In genomic region chr10:24711071-24711470, GRCm38 (mm10) we compare ENCODE assay signal across 7 mouse cellular contexts. TPM values are rescaled to one million over a fixed set of nuclear protein-coding genes. Genes with fewer than 3 reads are reported as not detected.
A peak's percentile ranks its signal among the peaks of the same experiment; 100 is the strongest.
DNase-seq lines count a peak whose midpoint lies in the region; ATAC-seq lines count a peak whose summit lies in the region.

No protein-coding gene starts in this region.

- peak overlapping the region; percentile 64 for H3K4me3 ChIP-seq in forebrain, embryonic 15.5 days
- peak overlapping the region; percentile 57 for H3K4me3 ChIP-seq in neural tube, embryonic 11.5 days (ENCODE audit: low read depth, low read length)

- peak; percentile 9 for ATAC-seq in CD4-positive, CD25-positive, alpha-beta regulatory T cell, adult 4 months
- peak; percentile 6; the same call in 1 of the 2 replicates for ATAC-seq in forebrain, embryonic 15.5 days (replicated peaks)
- ATAC-seq in neural tube, embryonic 11.5 days (ENCODE audit: insufficient read depth, low FRiP score, low TSS enrichment) = no peak

- intact Hi-C loops in left cerebral cortex, postnatal 4 days (cut with DNase I) = loop anchor here (10.0 kb wide), 1 partner anchor 76 kb away; no protein-coding TSS in a partner anchor

- H3K9me3 ChIP-seq in forebrain, embryonic 15.5 days = no peaks in the 10 kb centered on the region
- H3K9me3 ChIP-seq in neural tube, embryonic 11.5 days (ENCODE audit: control insufficient read depth, low read length) = no peaks in the 10 kb centered on the region

- peak overlapping the region; percentile 61; the same call in 1 of the 2 replicates for H3K9ac ChIP-seq in forebrain, embryonic 15.5 days (replicated peaks)
- no peak overlapping the region for H3K9ac ChIP-seq in neural tube, embryonic 11.5 days (ENCODE audit: low read length)

- H3K36me3 ChIP-seq in forebrain, embryonic 15.5 days = no peaks in the 10 kb centered on the region
- no peaks in the 10 kb centered on the region for H3K36me3 ChIP-seq in neural tube, embryonic 11.5 days (ENCODE audit: control insufficient read depth, insufficient read depth, low read length)

- peak overlapping the region; percentile 100 for H3K4me2 ChIP-seq in forebrain, embryonic 15.5 days (replicated peaks)
- H3K4me2 ChIP-seq in neural tube, embryonic 11.5 days (ENCODE audit: low read depth) = peak overlapping the region; percentile 90

- peaks cover 8% of the 10 kb centered on the region; the same call in 1 of the 2 replicates for H3K27me3 ChIP-seq in forebrain, embryonic 15.5 days
- H3K27me3 ChIP-seq in neural tube, embryonic 11.5 days (ENCODE audit: control insufficient read depth, insufficient read depth, low read length) = 0 out of 2 replicates have a peak, but pooled peaks cover 3% of the 10 kb centered on the region

- H3K4me1 ChIP-seq in forebrain, embryonic 15.5 days = peaks cover 15% of the 10 kb centered on the region
- H3K4me1 ChIP-seq in neural tube, embryonic 11.5 days (ENCODE audit: control insufficient read depth, insufficient read depth, low read length) = no peaks in the 10 kb centered on the region

- H3K27ac ChIP-seq in forebrain, embryonic 15.5 days (replicated peaks) = no peak overlapping the region
- no peak overlapping the region for H3K27ac ChIP-seq in neural tube, embryonic 11.5 days (ENCODE audit: low read depth, low read length)

- DNase-seq in A20 (ENCODE audit: low read depth, low spot score) = peak; percentile 74
- DNase-seq in kidney, postnatal 4 days = peak; percentile 16 to 34
- peak; percentile 34 for DNase-seq in neural tube, embryonic 11.5 days (ENCODE audit: low spot score)
- DNase-seq in left cerebral cortex, postnatal 4 days = no peak
- DNase-seq in c-Kit-positive CD71-positive TER-119-positive erythroid progenitor cells, embryonic 14.5 days (ENCODE audit: low spot score) = no peak

- 21% methylated on average over 10 of the region's 10 CpGs for WGBS in forebrain, embryonic 15.5 days
- 19% methylated on average over 10 of the region's 10 CpGs for WGBS in neural tube, embryonic 11.5 days

RNA-seq across cellular contexts. Expression of gene Enpp1, which starts 0.9 kb away (rescaled TPM):
- polyA plus RNA-seq in CD4-positive, CD25-positive, alpha-beta regulatory T cell, adult 4 months (2017; shearing (Covaris generic)) = 10 to 100 TPM in 1 of 2 experiments, 1 to 10 TPM in 1; 9.4 to 11.0 TPM
- 0.91 and 1.8 TPM in 2 replicates for polyA plus RNA-seq in forebrain, embryonic 15.5 days (2015; fragmentation: Nextera tagmentation; extraction: Ambion mirVana)
- polyA plus RNA-seq in neural tube, embryonic 11.5 days (2014; fragmentation: Nextera tagmentation; extraction: Ambion mirVana) = 0.54 and 0.65 TPM in 2 replicates
- 1 to 10 TPM; 4.2 to 4.8 TPM for total RNA-seq in left cerebral cortex, postnatal 4 days (2021)

Comparison
In these comparisons a context has a peak if more than half of its experiments do, and no peak if none do; other contexts are left out.
1. DNase-seq: peak in A20 (single experiment), kidney, postnatal 4 days (2 of 2) and neural tube, embryonic 11.5 days (single experiment); none in left cerebral cortex, postnatal 4 days (single experiment) and c-Kit-positive CD71-positive TER-119-positive erythroid progenitor cells, embryonic 14.5 days (single experiment).